Mouse (Mus musculus): ENCODE results near the gene Obp2a.
"Not testable (repeated sequence)": the region's sequence is repeated elsewhere in the genome, so short reads cannot be mapped to it uniquely, and the experiment has no call there.

Gene Obp2a

DNA sequence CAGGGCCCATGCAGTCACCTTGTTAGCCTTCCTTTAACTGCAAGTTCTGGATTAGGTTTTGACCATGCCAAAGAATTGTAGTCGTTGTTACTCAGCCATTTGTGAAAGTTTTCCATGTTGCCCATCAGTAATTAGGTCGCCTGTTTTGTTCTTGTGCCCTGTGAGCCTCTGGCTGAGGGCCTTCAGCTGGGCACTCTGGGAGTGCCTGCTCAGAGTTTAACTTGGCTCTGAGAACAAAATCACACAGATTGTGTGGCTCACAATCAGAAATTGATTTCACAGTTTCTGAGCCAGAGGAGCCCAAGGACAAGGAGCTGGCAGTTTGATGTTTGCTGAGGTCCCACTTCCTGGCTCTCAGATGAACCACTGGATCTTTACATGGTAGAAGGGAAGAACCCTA is 9.9 kb downstream of the Obp2a start:
- not testable (repeated sequence) for DNase-seq (ENCODE audit: low read depth, low spot score)

GRCm38 (mm10) chr2:25711641-25712040 is 11.8 kb downstream of the Obp2a start:
- peak; percentile 20 for DNase-seq (ENCODE audit: low read depth, low spot score)

DNA sequence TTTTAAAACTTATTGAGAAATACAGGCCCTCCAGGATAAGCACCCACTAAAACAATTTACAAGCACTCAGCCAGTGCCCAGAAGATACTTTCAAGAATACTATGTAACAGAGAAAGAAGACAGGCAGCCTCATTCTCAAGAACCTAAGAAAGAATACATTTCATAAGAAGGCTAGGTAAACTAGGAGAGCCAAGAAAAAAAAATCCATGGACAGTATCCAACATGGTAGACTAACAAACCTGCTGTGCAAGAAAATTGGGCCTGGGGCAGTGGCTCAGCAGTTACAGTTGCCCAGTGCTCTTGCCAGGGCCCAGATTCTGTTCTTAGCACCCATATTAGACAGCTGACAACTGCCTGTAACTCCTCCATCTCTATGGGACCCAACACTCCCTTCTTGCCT is 17.4 kb downstream of the Obp2a start:
- no peak for DNase-seq (ENCODE audit: low read depth, low spot score)

DNA sequence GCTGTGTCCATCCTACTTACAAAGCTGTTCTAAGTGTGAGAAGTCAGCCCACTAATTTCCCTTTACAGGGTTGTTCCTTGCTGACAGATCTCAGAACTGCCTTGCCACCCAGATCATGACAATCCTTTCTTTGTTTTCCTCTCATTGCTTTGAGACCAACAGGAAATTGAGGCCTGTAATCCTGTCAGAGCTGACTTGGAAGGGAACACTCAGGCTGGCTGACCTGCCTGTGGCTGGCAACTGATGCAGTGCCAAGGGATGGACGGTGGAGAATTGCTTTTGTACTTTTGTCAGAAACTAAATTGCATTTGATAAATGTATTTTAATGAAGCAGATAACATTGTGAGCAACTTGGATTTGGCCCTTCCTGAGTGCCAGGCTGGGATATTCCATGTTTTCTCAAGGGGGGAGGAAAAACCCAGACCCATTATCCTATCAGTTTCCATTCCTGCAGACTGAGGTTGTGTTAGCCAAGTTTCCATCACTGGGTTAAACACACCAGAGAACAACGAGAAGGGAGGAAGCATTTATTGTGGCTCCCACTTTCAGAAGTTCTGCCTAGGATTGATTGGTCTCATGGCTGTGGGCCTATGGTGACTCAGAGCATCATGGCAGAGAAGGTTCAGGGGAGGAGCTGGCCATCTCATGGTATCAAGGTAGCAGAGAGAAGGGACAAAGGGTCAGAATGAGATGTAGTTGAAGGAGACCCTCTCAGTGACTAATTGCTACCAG is 33.5 kb downstream of the Obp2a start:
- no peak for DNase-seq (ENCODE audit: low read depth, low spot score)

GRCm38 (mm10) chr2:25736709-25737108 is 36.9 kb downstream of the Obp2a start, which contains the start of gene Obp2b:
Gene Obp2b (plus strand): TSS chr2:25737009.
- not testable (repeated sequence) for DNase-seq (ENCODE audit: low read depth, low spot score)

GRCm38 (mm10) chr2:25741671-25742070 is 41.8 kb downstream of the Obp2a start:
- no peak for DNase-seq (ENCODE audit: low read depth, low spot score)

Measured in ZHBTc4 (cell line).